Mouse (Mus musculus) lung, postnatal 36 days (tissue): ENCODE results near the gene Urb1.

ENCODE experiments used
- DNase-seq: peaks from one replicate; pipeline ENCODE4 v3.0.0; 2022; ENCODE audit warnings: mixed read lengths

Gene Urb1

DNA sequence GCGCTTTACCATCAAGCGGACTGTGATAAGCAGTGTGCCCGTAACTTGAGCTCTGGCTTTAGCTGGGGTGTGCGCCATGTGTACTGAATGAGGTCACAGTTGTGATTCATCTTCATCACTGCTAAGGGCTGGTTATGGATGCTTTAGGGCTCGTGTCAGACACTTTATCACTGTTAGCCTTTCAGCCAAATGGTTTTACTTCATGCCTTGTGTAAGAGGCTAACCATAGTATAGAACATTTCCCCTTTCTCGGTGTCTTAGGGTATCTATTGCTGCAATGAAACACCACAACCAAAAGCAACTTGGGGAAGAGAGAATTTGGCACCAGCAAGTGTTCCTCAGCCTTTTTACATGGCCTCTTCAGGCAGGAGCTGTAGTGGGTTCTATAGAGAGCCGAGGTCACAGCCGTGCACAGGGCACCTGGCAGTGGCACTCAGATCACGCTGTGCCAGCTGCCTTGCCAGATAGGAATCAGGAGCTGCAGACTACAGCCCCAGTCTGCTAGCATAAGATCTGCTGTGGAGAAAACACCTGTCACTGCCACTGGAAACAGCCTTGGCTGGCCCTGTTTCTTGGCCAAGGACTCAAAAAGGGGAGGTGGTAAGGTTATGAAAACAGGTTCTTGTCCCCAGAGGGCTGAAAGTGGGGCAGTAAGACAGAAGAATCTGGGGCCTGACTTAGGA is 44.9 kb downstream of the Urb1 start:
- no peak for DNase-seq

DNA sequence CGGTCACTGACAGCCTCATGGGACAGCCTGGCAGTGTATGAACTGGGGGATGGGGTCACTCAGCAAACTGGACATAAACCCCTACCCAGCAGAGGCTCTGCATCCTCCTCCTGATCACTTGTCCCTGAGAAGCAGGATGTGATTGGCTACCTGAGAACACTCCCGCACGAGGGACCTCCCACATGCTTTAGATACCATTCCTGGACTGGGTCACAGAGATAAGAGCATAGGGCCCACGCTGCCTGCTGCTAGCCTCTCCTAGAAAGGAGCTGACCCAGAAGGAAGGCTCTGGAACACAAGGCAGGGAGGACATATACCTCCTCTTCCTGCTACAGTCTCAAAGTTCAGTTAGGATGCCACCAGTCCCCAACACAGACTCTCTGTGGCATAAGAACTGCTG is 49.7 kb downstream of the Urb1 start:
- peak; percentile 21 for DNase-seq

DNA sequence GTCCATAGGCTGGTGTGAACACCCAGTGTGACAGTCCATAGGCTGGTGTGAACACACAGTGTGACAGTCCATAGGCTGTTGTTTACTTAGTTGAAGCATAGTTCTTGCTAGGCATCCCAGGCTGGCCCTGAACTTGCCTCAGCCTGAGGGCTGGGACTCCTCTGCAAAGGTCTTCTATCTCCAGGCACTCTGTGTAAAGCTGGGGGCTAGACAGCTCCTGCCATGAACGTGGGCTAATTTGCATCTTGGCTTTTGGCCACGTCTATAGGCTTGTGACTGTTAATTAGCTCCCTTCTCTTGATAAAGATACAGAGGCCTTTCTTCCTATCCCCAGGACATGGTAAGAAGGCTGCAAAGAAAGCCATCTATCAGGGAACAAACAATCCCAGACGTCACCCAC is 50.9 kb downstream of the Urb1 start:
- no peak for DNase-seq

- no peak for DNase-seq
Observed at GRCm38 (mm10) chr16:90753386-90753941, 56.7 kb downstream of the Urb1 start.

GRCm38 (mm10) chr16:90748169-90748568 is 62.0 kb downstream of the Urb1 start:
- DNase-seq, result no peak

GRCm38 (mm10) chr16:90747143-90747542 is 63.1 kb downstream of the Urb1 start:
- no peak for DNase-seq

DNA sequence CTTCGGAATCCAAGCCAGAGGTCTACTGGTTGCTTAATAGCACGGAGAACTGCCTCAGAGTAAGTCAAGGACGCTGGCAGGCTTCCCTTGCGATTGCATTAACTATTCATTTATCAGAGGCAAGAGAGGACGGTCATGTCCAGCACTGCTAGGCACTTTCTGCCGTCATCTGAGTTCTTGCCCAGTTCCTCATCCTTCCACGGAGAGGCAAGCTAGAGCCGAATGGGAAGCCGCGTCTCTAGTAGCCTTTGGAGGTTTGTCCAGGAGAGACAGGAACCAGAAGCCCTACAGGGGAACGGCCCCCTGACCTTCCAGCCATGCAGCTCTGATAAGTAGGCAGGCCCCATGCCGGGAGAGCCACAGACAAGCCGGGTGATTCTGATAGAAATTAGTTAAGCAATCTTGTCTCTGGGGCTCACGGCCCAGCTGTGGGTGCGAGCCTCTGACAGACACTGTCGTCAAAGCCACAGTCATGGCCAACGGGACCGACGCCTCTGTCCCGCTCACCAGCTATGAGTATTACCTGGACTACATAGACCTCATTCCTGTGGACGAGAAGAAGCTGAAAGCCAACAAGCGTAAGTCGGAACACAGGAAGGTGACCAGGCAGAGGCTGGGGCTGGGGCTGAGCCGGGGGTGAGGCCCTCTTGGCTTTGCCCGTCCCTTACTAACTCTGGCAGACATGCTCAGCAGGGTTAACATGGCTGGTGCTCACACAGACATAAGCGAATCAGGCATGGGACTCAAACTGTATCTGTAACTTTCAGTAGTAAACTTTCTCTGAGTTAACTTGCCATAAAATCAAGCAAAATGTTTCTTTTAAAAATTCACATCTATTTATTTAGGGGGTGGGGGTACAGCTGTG is 71.9 kb downstream of the Urb1 start, which contains the start of gene Mrap:
Gene Mrap (plus strand): TSS at position 116 of the 865 bp plus-strand sequence.
- DNase-seq, result peak; percentile 60

- DNase-seq, result no peak
Observed at GRCm38 (mm10) chr16:90736672-90737270, 73.4 kb downstream of the Urb1 start.

DNA sequence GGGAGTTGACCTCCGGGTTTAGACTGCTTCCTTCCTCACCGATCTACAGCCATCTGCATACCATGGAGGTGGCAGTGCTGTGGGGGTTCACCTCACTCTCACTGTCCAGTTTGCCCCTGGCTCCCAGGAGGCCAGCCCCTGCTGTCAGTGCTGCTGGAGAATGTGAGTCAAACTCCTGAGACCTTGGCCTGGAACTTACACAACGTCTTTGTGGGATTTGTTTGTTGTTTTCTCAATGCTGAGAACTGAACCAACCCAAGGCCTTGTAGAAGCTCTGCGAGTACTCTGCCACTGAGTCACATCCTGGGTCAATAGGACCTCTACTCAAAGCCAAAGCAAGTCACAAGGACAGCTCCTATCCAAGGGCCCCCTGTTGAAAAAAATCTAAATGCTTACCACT is 74.6 kb downstream of the Urb1 start:
- no peak for DNase-seq

DNA sequence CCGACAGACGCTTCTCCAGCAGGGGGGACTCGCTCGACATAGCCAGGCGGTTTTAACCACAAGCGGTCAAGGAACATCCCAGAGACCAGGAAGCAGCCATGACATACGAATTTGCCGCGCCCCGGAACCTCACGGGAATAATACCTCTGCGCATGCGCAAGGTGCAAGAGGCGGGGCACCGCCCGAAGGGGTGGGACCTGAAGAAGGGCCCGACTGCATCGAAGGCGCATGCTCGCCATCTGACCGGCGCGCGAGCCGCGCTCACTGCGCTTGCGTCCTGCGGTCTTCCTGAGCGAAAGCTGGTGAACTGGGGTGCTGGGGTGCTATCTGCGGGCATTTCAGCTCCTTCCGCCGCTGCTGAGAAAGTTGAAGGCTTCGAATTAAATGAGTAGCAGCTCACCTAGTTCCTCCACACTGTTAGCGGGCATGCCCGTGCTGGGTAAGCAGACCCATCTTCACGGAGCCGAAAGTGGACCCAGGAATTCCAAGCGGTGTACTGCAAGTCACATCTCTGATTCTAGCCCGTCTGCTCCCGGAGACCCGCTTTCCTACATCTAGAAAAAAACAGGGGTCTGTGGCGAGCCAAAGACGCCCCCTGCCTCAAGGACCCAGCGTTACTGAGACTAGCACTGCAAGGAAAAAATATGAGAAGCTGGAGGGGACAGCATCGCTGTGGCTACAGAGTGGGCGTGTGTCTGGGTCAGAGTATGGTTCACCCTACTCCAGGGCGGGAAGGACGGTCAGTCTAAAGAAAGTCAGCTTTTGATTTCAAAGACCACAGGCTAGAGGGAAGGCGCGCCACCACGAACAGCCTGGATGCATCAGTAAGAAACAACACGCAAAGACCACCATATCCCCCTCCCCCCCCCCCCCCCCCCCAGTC is 82.7 kb downstream of the Urb1 start, which contains the start of gene Mis18a:
Gene Mis18a (minus strand): TSS at position 172 of the 883 bp plus-strand sequence.
- DNase-seq, result peak; percentile 96

GRCm38 (mm10) chr16:90726600-90727227 is 83.5 kb downstream of the Urb1 start:
- no peak for DNase-seq

DNA sequence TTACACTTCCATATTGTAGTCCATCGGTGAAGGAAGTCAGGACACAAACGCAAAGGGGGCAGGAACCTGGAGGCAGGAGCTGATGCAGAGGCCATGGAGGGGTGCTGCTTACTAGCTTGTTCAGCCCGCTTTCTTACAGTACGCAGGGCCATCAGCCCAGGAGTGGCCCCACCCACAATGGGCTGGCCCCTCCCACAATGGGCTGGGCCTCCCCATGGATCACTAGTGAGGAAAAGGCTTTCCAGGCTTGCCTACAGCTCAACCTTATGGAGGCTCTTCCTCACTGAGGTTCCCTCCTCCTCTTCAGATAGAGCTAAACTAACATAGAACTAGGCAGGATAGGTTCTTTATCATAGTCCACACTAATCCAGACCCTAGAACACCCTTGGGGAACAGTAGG is 86.2 kb downstream of the Urb1 start:
- DNase-seq, result no peak

GRCm38 (mm10) chr16:90710313-90710712 is 99.9 kb downstream of the Urb1 start:
- DNase-seq, result no peak

DNA sequence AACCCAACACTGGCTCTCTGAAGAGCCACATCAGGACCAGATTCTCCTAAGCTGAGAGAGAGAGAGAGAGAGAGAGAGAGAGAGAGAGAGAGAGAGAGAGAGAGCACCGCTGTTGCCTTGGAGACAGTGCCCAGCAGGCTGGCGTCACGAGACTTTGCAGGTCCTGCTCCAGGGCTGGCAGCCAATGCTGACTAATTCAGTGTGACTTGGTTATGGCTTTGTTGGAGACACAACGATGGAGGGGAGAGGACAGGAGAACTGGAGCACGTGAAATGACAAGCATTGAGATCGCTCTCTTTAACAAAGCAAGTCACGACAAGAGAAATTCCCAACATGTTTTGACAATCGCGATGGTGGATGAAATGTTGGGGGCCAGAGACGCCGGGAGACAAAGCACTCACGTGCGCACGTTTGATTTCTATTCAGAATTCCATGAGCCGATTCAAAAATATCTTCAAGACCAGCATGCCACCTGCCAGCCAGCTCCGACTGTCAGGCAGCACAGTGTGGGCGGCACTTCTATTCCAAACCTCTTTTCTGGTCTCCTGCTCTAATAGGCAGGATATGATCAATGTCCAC is 100.4 kb downstream of the Urb1 start:
- DNase-seq, result peak; percentile 71

DNA sequence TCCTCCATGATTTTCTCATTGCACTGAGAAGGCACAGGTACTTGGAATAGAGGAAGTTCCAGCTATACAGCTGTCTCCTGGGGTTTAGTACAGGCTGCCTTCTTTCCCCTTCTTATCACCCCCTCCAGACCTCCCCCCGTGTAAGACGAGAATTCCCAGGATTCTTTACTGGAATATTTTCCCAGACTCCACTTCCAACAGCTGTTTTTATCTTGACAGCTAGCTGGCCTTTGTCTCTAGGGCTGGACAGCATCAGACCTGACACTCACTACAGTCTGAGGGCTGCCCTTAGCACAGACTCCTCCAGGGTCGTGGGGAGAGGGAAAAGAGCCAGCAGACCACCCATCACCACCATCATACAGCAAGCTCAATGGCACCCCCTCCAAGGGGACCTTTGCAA is 103.9 kb downstream of the Urb1 start:
- peak; percentile 39 for DNase-seq

- peak; percentile 55 for DNase-seq
Observed at GRCm38 (mm10) chr16:90704161-90704825, 105.9 kb downstream of the Urb1 start.

- DNase-seq, result peak; percentile 38
Observed at GRCm38 (mm10) chr16:90703646-90704045, 106.6 kb downstream of the Urb1 start.

DNA sequence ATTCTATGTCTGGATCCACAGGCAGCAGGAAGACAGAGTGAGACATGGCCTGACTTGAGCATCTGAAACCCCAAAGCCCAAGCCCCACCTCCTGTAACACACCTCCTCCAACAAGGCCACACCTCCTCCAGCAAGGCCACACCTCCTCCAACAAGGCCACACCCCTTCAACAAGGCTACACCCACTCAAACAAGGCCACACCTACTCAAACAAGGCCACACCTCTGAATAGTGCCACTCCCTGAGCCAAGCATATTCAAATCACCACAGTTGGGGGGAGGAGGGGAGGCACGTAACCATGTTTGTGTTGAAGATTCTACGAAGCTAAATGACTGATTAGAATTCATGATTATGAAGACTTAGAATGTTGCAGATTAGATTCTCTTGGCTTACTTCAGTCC is 108.7 kb downstream of the Urb1 start:
- DNase-seq, result no peak
